Mouse (Mus musculus): ENCODE measurements around the gene Rab34. TPM values are rescaled to one million over a fixed set of nuclear protein-coding genes. Genes with fewer than 3 reads are reported as not detected.

The Rab34 gene
- total RNA-seq, 2 experiments from 2014 or later, result 22.3 to 24.3 TPM

- intact Hi-C loops (cut with DNase I), result no loop called here
- DNase-seq, result no peak
Observed at GRCm38 (mm10) chr11:78164604-78164923, 23.7 kb upstream of the Rab34 start.

GRCm38 (mm10) chr11:78164924-78165760, 23.1 kb upstream of the Rab34 start, which contains the start of gene Traf4:
Traf4 (minus strand) TSS chr11:78165589.
- intact Hi-C loops (cut with DNase I), result no loop called here
- DNase-seq, result peak; percentile 88 to 89

- intact Hi-C loops (cut with DNase I), result no loop called here
- no peak for DNase-seq
Observed at GRCm38 (mm10) chr11:78165761-78166109, 22.5 kb upstream of the Rab34 start.

GRCm38 (mm10) chr11:78166161-78166560, 22.1 kb upstream of the Rab34 start:
- no peak for DNase-seq
- intact Hi-C loops (cut with DNase I), result no loop called here

- DNase-seq, result no peak
- intact Hi-C loops (cut with DNase I), result no loop called here
Observed at GRCm38 (mm10) chr11:78166640-78167039, 21.6 kb upstream of the Rab34 start.

GRCm38 (mm10) chr11:78167257-78167959, 20.8 kb upstream of the Rab34 start:
- intact Hi-C loops (cut with DNase I), result no loop called here
- no peak for DNase-seq

- DNase-seq, result no peak
- intact Hi-C loops (cut with DNase I), result no loop called here
Observed at GRCm38 (mm10) chr11:78168541-78169468, 19.4 kb upstream of the Rab34 start.

- intact Hi-C loops (cut with DNase I), result no loop called here
- no peak for DNase-seq
Observed at GRCm38 (mm10) chr11:78170306-78170705, 17.9 kb upstream of the Rab34 start.

GRCm38 (mm10) chr11:78171328-78171727, 16.9 kb upstream of the Rab34 start:
- no peak for DNase-seq
- intact Hi-C loops (cut with DNase I), result no loop called here

GRCm38 (mm10) chr11:78172034-78172747, 16.0 kb upstream of the Rab34 start:
- no peak for DNase-seq
- intact Hi-C loops (cut with DNase I), result no loop called here

- DNase-seq, result no peak
- intact Hi-C loops (cut with DNase I), result no loop called here
Observed at GRCm38 (mm10) chr11:78172748-78173383, 15.4 kb upstream of the Rab34 start.

GRCm38 (mm10) chr11:78174506-78174905, 13.7 kb upstream of the Rab34 start:
- intact Hi-C loops (cut with DNase I), result no loop called here

GRCm38 (mm10) chr11:78175771-78176401, 12.3 kb upstream of the Rab34 start:
- no peak for DNase-seq
- intact Hi-C loops (cut with DNase I), result loop anchor here (5.0 kb wide), 2 partner anchors 194 to 349 kb away; partner anchors contain the start of gene Phf12

More at GRCm38 (mm10) chr11:78174506-78174905, 13.7 kb upstream of the Rab34 start:
- no peak for DNase-seq

GRCm38 (mm10) chr11:78176402-78176862, 11.8 kb upstream of the Rab34 start, which contains the start of the genes Nek8 and Tlcd1:
Nek8 (minus strand) TSS chr11:78176675.
Tlcd1 (plus strand) TSS chr11:78176711.
- intact Hi-C loops (cut with DNase I), result loop anchor here (5.0 kb wide), 2 partner anchors 194 to 349 kb away; partner anchors contain the start of gene Phf12
- peak; percentile 93 to 95 for DNase-seq

GRCm38 (mm10) chr11:78176905-78177331, 11.3 kb upstream of the Rab34 start:
- intact Hi-C loops (cut with DNase I), result loop anchor here (1.0 to 5.0 kb wide), 4 partner anchors 18 to 350 kb away; partner anchors contain the start of gene Phf12
- DNase-seq, result peak in 1 of 2 experiments; percentile 43

- no peak for DNase-seq
- intact Hi-C loops (cut with DNase I), result loop anchor here (1.0 to 5.0 kb wide), 4 partner anchors 18 to 350 kb away; partner anchors contain the start of gene Phf12
Observed at GRCm38 (mm10) chr11:78177437-78177836, 10.8 kb upstream of the Rab34 start.

- DNase-seq, result peak; percentile 98
- intact Hi-C loops (cut with DNase I), result loop anchor here (1.0 to 5.0 kb wide), 5 partner anchors 19 to 351 kb away; partner anchors contain the start of gene Phf12
Observed at GRCm38 (mm10) chr11:78177903-78178858, 10.0 kb upstream of the Rab34 start.
